Mouse (Mus musculus): Measurements from ENCODE around the gene Sema4d. TPM values are rescaled to one million over a fixed set of nuclear protein-coding genes. Genes with fewer than 3 reads are reported as not detected.

Gene Sema4d
- polyA plus RNA-seq, 1 experiment from 2014 or later, result 6.7 TPM

DNA sequence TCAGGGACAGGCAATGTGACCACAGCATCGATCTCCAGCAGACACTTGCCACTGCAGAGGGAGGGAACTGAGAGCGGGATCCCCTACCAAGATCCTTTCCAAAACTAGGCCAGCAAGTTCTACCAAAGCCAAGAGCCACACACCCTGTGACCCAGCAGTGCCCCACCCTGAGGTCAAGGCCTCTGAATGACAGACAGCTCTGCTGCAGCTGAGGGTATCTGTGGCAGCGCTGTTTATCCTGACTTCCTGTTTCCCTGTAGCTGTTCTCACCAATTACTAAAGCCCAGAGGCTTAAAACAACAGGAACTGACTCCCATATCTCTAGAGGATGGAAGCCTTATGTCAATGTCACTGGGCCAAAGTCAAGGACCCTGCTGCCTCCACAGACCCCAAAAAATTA lies 37.0 kb downstream of the Sema4d start:
- Histone ChIP-seq H3K9me3 (ENCODE audit: control insufficient read depth, low read length) (no peaks in the 10 kb centered on the region), H3K36me3 (ENCODE audit: control insufficient read depth, insufficient read depth, low read length) (no peaks in the 10 kb centered on the region), H3K4me3 (ENCODE audit: low read depth, low read length) (no peak overlapping the region), H3K4me2 (replicated peaks; ENCODE audit: low read depth) (no peak overlapping the region; the same call in 1 of the 2 replicates), H3K4me1 (replicated peaks; ENCODE audit: control insufficient read depth, insufficient read depth) (0 out of 2 replicates have a peak, but pooled peaks cover 5% of the 10 kb centered on the region), H3K27me3 (ENCODE audit: control insufficient read depth, insufficient read depth, low read length) (no peaks in the 10 kb centered on the region), H3K9ac (ENCODE audit: low read length) (0 out of 2 replicates have a peak overlapping the region, but pooled peaks have one; percentile 18), H3K27ac (replicated peaks) (peak overlapping the region; percentile 89)
- peak; percentile 28; the same call in 1 of the 2 replicates for ATAC-seq (ENCODE audit: low FRiP score, low TSS enrichment)
- peak; percentile 39 for DNase-seq (ENCODE audit: low spot score)
- TF ChIP-seq EP300 (optimal IDR thresholded peaks at IDR 0.05) (no peak), CTCF (IDR thresholded peaks at IDR 0.05; ENCODE audit: low read depth) (no peak)
- 31% methylated on average over 3 of the region's 3 CpGs for WGBS

GRCm38 (mm10) chr13:51756019-51756418 lies 37.5 kb downstream of the Sema4d start:
- no peak for ATAC-seq (ENCODE audit: low FRiP score, low TSS enrichment)
- TF ChIP-seq EP300 (optimal IDR thresholded peaks at IDR 0.05) (no peak), CTCF (IDR thresholded peaks at IDR 0.05; ENCODE audit: low read depth) (no peak)
- no peaks in the 10 kb centered on the region for H3K27me3 ChIP-seq (ENCODE audit: control insufficient read depth, insufficient read depth, low read length)

GRCm38 (mm10) chr13:51755584-51755983 lies 38.0 kb downstream of the Sema4d start:
- H3K4me1 ChIP-seq (replicated peaks; ENCODE audit: control insufficient read depth, insufficient read depth), result 0 out of 2 replicates have a peak, but pooled peaks cover 5% of the 10 kb centered on the region
- H3K27ac ChIP-seq (replicated peaks), result peak overlapping the region; percentile 89
- WGBS, result 73% methylated on average over 7 of the region's 7 CpGs

More at GRCm38 (mm10) chr13:51756019-51756418, 37.5 kb downstream of the Sema4d start:
- Histone ChIP-seq H3K4me3 (ENCODE audit: low read depth, low read length) (no peak overlapping the region), H3K4me2 (replicated peaks; ENCODE audit: low read depth) (no peak overlapping the region; the same call in none of the 2 replicates), H3K4me1 (replicated peaks; ENCODE audit: control insufficient read depth, insufficient read depth) (0 out of 2 replicates have a peak, but pooled peaks cover 5% of the 10 kb centered on the region), H3K9ac (ENCODE audit: low read length) (0 out of 2 replicates have a peak overlapping the region, but pooled peaks have one; percentile 18), H3K9me3 (ENCODE audit: control insufficient read depth, low read length) (no peaks in the 10 kb centered on the region), H3K27ac (replicated peaks) (peak overlapping the region; percentile 89), H3K36me3 (ENCODE audit: control insufficient read depth, insufficient read depth, low read length) (no peaks in the 10 kb centered on the region)
- DNase-seq (ENCODE audit: low spot score), result no peak
- 57% methylated on average over 9 of the region's 9 CpGs for WGBS

GRCm38 (mm10) chr13:51754559-51755126 lies 38.9 kb downstream of the Sema4d start:
- no peaks in the 10 kb centered on the region for H3K36me3 ChIP-seq (ENCODE audit: control insufficient read depth, insufficient read depth, low read length)
- no peaks in the 10 kb centered on the region for H3K9me3 ChIP-seq (ENCODE audit: control insufficient read depth, low read length)
- DNase-seq (ENCODE audit: low spot score) (peak; percentile 41), ATAC-seq (ENCODE audit: low FRiP score, low TSS enrichment) (peak; percentile 65)
- peak overlapping the region; percentile 89 for H3K27ac ChIP-seq (replicated peaks)
- H3K27me3 ChIP-seq (ENCODE audit: control insufficient read depth, insufficient read depth, low read length), result no peaks in the 10 kb centered on the region
- no peak overlapping the region for H3K4me3 ChIP-seq (ENCODE audit: low read depth, low read length)
- WGBS, result 52% methylated on average over 13 of the region's 13 CpGs
- H3K4me2 ChIP-seq (replicated peaks; ENCODE audit: low read depth), result no peak overlapping the region
- peak overlapping the region; percentile 31; the same call in 1 of the 2 replicates for H3K9ac ChIP-seq (ENCODE audit: low read length)
- TF ChIP-seq EP300 (optimal IDR thresholded peaks at IDR 0.05), result no peak
- no peak for TF ChIP-seq CTCF (IDR thresholded peaks at IDR 0.05; ENCODE audit: low read depth)
- 0 out of 2 replicates have a peak, but pooled peaks cover 5% of the 10 kb centered on the region for H3K4me1 ChIP-seq (replicated peaks; ENCODE audit: control insufficient read depth, insufficient read depth)

More at GRCm38 (mm10) chr13:51755584-51755983, 38.0 kb downstream of the Sema4d start:
- Histone ChIP-seq H3K4me2 (replicated peaks; ENCODE audit: low read depth) (no peak overlapping the region; the same call in 1 of the 2 replicates), H3K27me3 (ENCODE audit: control insufficient read depth, insufficient read depth, low read length) (no peaks in the 10 kb centered on the region), H3K9ac (ENCODE audit: low read length) (no peak overlapping the region), H3K36me3 (ENCODE audit: control insufficient read depth, insufficient read depth, low read length) (no peaks in the 10 kb centered on the region), H3K9me3 (ENCODE audit: control insufficient read depth, low read length) (no peaks in the 10 kb centered on the region), H3K4me3 (ENCODE audit: low read depth, low read length) (no peak overlapping the region)
- DNase-seq (ENCODE audit: low spot score) (no peak), ATAC-seq (ENCODE audit: low FRiP score, low TSS enrichment) (no peak)
- TF ChIP-seq EP300 (optimal IDR thresholded peaks at IDR 0.05) (no peak), CTCF (IDR thresholded peaks at IDR 0.05; ENCODE audit: low read depth) (no peak)

GRCm38 (mm10) chr13:51753802-51754444 lies 39.6 kb downstream of the Sema4d start:
- Histone ChIP-seq H3K36me3 (ENCODE audit: control insufficient read depth, insufficient read depth, low read length) (no peaks in the 10 kb centered on the region), H3K27me3 (ENCODE audit: control insufficient read depth, insufficient read depth, low read length) (no peaks in the 10 kb centered on the region), H3K4me3 (ENCODE audit: low read depth, low read length) (no peak overlapping the region), H3K4me2 (replicated peaks; ENCODE audit: low read depth) (no peak overlapping the region), H3K4me1 (replicated peaks; ENCODE audit: control insufficient read depth, insufficient read depth) (0 out of 2 replicates have a peak, but pooled peaks cover 5% of the 10 kb centered on the region), H3K27ac (replicated peaks) (peak overlapping the region; percentile 89), H3K9me3 (ENCODE audit: control insufficient read depth, low read length) (no peaks in the 10 kb centered on the region), H3K9ac (ENCODE audit: low read length) (no peak overlapping the region)
- no peak for DNase-seq (ENCODE audit: low spot score)
- 61% methylated on average over 5 of the region's 5 CpGs for WGBS
- ATAC-seq (ENCODE audit: low FRiP score, low TSS enrichment), result no peak
- TF ChIP-seq EP300 (optimal IDR thresholded peaks at IDR 0.05), result no peak
- no peak for TF ChIP-seq CTCF (IDR thresholded peaks at IDR 0.05; ENCODE audit: low read depth)

DNA sequence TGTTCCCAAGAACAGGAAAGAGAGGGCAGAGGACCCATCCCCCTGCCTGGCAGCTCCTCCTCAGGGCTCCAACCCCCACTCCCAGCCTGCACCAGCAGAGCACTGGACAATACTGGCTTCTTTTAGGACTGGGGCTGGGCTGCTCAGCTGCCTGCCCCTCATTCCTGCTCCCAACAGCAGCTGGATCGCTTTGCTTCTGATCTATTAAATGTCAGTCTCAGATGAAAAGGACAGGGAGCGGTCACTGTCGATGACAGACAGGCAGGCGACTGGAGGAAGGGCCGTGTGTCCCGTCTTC lies 40.4 kb downstream of the Sema4d start:
- peaks cover 5% of the 10 kb centered on the region; the same call in 1 of the 2 replicates for H3K4me1 ChIP-seq (replicated peaks; ENCODE audit: control insufficient read depth, insufficient read depth)
- no peaks in the 10 kb centered on the region for H3K9me3 ChIP-seq (ENCODE audit: control insufficient read depth, low read length)
- H3K4me2 ChIP-seq (replicated peaks; ENCODE audit: low read depth), result no peak overlapping the region
- no peaks in the 10 kb centered on the region for H3K36me3 ChIP-seq (ENCODE audit: control insufficient read depth, insufficient read depth, low read length)
- no peak for ATAC-seq (ENCODE audit: low FRiP score, low TSS enrichment)
- DNase-seq (ENCODE audit: low spot score), result no peak
- H3K9ac ChIP-seq (ENCODE audit: low read length), result no peak overlapping the region
- no peaks in the 10 kb centered on the region for H3K27me3 ChIP-seq (ENCODE audit: control insufficient read depth, insufficient read depth, low read length)
- 59% methylated on average over 6 of the region's 6 CpGs for WGBS
- no peak overlapping the region for H3K4me3 ChIP-seq (ENCODE audit: low read depth, low read length)
- peak overlapping the region; percentile 35; the same call in 1 of the 2 replicates for H3K27ac ChIP-seq (replicated peaks)
- TF ChIP-seq EP300 (optimal IDR thresholded peaks at IDR 0.05) (no peak), CTCF (IDR thresholded peaks at IDR 0.05; ENCODE audit: low read depth) (no peak)
